Mouse (Mus musculus) skeletal muscle tissue, adult 2 months (tissue): Measurements from ENCODE around the gene Gm20388.

ENCODE experiments used
- DNase-seq: peaks from one replicate; pipeline ENCODE4 v3.0.0-alpha.2; 2012; ENCODE audit warnings: low read depth, low spot score

Gm20388 gene

DNA sequence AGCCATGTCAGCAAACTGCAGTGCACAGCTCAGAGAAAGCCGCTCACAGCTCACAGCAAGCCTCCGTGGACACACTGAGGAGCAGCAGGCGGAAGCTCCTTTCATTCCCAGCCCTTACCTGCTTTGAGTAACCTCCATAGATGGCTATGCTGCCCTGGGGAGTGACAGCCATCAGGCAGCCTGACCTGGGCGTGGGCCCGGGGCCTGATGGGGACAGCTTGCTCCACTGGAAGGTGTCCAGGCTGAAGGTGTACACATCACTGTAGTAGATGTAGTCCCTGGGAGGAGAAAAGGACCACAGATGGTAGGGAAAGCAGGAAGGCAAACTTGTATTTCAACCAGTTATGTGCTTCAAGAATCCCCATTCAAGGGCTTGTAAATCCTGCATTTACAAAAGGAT is 1894.2 kb downstream of the Gm20388 start:
- no peak for DNase-seq

DNA sequence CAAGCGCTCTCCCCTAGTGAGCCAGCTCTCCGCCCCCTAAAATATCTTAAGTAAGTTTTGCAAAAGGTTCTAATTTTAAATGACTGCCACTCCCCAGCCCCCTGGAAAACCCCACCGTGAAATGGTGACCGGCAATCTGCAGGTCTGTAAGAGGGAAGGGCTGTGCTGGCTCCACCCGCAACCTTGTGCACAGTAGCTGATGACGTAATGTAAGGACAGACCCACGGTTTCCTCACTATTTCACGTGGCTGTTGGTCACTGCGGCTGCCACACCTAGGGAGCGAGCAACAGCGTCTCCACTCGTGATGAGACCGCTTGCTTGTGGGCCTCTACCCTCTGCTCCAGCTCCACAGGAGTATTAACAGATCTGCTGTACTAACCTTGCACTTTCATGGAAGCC is 1895.5 kb downstream of the Gm20388 start:
- no peak for DNase-seq

DNA sequence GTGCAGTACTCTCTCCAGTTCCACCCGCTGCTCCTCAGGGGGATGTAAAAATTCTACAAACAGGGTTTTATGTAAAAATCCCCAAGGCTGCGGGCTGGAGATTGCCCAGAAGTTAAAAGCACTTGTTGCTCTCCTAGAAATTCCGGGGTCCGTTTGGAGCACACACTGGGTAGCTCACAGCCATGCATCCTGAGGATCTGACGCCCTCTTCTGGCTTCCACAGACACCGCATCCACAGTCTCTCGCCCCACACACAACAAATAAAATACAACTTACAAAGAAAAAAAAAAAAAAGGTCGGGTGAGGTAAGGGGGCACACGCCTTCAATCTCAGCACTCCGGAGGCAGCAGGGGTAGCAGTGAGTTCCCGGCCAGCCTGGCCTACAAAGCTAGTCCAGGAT is 1897.4 kb downstream of the Gm20388 start:
- DNase-seq = no peak

DNA sequence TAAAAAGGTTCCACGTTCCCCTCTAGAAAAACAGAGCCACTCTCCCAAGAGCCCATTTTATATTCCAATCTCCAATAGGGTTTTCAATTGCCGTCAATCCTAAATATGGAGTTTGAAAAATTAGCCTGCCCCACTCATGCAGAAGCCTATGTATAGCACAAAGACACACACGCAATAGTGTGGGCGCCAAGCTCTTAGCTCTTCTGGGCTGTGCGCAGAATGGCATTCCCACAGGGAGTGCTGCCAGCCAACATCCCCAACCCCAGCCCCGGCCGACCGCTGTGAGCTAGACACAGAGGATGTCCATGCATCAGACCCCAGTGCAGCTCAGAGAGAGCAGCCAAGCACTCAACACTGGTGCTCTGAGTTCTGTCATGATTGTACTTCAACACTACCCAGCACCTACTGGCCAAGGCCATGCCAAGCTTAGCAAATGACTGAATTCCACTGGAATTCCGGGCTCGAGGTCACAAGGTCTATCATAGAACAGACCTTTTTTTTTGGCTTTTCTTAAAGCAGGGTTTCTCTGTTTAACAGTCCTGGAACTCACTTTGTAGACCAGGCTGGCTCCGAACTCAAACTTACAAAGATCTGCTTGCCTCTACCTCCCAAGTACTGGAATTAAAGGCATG is 1899.0 kb downstream of the Gm20388 start:
- DNase-seq = no peak

DNA sequence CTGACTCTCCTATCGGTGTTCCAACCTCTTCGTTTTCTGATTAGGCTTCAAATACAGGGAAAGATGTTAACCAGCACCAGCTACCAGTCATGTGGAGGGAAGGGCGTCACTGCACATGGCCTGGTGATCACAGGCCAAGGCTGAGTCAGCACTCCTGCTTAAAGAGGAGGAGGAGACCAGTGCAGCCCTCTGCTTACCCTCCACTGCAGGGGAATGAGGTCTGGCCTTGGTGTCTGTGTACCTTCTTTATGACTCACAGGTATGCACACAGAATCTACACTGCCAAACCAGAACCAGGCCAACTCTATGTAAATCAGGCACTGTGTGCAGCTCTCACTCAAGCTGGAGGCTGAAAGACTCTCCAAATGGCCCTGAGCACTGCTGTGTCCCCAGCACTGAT is 1900.9 kb downstream of the Gm20388 start:
- no peak for DNase-seq

DNA sequence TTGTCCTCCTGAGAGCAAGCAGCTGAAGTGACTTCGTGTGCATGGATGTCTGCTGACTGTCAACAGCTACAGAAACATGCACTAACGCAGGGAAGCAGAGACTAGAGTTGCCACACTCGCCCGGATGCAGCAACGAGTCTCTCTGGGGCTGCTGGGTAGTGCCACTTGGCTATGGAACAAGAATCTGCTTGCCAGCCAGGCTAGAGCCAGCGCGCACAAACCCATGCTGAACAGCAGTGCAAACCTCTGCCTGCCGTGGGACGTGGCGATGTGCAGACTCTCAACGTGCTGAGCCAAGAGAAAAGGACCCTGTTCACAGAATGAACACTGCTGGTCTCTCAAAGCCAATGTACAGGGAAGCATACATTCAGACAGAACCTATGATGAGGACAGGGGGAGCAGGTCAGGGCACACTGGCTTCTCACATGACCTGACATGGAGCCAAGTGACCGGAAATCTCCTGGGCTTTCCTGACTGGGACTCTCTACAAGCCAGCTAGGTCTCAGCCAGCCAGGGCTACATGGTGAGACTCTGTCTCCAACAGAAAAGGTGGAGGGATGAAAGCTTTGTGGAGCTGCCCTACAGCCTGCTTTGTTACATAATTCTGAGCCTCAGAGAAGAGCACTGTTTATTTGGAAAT is 1901.4 kb downstream of the Gm20388 start:
- DNase-seq = no peak

DNA sequence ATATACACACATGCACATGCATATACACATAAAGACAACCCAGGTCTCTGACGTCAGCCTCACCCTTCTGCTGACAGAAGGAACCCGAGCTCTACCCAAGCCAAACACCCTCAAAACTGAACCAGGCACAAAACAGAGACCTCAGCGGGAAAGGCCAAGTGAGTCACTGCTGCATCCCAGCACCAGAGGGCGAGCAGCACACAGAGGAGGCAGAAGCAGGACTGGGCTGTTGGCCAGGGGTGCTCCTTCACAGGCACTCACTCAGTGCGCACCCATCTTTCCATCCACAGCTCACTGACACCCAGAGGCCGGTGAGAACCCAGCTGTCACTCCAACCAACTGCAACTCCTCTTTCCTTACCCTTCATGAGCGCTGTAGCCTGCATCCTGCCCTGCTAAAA is 1907.6 kb downstream of the Gm20388 start:
- DNase-seq = no peak

DNA sequence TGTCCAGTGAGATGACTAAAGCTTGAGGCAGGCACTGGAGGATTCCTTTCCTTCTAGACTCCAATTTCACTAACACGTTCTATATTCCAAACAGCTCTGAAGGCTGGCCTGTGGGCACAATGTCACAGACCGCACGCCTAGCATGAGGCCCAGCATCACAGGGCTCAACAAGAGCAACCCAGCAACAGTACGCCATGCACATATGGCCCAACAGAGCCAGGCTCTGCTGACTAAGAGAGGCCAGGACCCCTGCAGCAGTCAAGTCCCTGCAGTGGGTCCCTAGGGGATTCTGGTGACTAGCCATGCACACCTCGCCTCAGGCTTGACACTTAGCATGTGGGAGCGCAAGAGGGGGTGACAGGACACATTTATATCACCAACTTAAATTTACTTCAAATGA is 1910.2 kb downstream of the Gm20388 start:
- DNase-seq = no peak

DNA sequence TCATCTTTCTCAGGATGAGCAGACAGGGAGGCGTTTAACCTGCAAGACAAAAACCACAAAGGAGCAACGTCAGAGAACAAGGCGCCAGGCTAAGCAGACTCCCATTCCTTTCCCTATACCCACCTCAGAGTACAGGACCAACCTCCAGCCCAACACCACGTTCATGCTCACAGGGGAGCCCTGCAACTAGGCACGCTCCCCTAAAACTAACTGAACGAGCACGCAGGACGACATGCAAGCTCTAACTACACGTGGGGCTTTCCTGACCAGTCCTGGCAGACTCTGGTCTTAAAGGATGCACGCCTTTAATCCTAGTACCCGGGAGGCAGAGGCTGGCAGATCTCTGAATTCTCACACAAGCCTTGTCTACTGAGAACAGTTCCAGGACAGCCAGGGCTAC is 1910.7 kb downstream of the Gm20388 start:
- no peak for DNase-seq

DNA sequence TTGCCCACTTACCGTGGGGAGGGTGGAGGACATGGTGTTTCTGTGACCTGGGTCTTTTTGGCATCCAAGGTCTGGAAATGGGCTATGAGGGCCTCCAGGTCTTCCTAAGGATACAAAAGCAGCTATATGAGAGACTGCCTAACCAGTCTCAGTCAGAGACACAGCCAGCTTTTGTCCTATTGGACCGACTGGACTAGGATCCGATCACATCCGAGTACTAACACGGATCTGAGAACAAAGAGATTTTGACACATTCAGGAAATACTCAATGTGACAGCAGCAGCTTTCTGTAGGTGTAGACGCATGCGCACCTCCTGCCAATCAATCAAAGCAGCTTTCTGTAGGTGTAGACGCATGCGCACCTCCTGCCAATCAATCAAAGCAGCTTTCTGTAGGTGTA is 1911.1 kb downstream of the Gm20388 start:
- DNase-seq = no peak

DNA sequence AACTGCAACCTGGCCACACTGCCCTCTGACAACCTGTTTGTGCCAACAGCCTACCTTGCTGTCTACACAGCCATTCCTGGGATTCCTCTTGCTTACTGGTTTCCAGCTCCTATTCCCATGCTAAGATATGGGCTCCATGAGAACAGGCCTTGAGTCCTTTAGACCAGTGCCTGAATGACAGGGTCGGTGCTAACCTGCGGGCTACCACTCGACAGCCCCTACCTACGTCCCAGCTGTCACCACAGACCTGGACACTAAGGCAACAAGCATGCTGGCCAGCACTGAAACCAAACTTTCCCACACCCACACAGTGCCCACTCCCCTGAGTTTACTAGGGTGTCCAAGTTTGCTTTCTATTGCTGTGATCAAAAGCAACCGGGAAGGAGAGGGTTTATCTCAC is 1917.1 kb downstream of the Gm20388 start:
- DNase-seq = no peak

DNA sequence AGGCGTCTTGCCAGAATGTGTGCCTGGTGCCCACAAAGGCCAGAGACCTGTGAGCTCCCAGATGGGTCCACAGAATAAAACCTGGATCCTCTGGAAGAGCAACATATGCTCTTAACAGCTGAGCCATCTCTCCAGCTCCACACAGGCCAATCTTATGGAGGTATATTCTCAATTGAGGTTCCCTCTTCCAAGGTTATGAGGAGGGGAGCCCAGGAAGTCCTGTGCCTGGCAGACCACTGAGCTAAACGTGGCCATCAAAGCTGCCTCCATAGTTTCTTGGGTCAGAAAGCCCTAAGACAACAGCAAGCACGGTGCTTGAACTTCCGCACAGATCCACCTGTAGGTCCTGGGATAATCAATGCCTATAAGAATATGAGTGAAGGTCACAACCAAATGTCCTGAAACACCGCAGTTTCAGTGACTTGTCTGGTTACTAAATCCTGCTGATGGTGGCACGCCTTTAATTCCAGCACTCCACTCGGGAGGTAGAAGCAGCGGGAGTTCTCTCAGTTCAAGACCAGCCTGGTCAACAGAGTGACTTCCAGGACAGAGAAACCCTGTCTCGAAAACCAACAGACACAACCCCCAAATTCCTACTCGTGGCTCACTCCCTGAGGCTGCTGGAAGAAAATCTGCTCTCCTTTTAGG is 1917.9 kb downstream of the Gm20388 start:
- no peak for DNase-seq

DNA sequence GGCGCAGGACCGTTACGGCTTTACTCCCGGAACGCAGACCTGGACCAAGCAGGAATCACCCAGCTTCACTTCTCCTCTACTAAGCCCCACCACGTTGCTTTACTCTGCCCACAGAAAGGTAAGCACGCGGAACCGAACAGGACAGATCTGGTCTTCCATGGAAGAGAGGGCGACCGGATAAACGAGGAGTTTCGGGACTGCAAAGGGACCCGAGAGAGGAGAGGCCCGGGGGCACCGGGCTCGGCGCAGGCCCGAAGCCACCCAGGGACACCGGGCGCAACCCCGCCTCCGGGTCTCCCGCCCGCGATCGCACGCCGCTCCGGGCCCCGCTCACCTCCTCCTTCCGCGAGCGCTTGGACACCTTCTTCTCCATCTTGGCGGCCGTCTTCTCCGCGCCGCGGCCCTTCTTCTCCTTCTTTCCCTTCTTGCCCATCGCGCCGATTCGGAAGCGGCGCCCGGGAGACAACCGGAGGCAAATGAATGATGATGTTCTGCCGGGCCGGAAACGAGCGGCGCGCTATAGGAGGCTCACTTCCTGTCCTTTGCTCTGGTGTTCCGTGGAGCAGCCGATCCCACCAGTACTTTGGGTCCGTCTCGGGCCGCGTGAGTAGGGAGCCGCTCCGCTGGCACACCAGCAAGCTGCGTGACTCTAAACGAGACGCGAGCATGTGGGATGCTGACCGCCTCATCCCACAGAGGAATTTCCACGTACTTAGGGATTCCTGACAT is 1918.6 kb downstream of the Gm20388 start, which contains the start of gene Klhdc4:
Klhdc4 (minus strand) TSS at position 522 of the 729 bp plus-strand sequence.
- DNase-seq = peak; percentile 79

DNA sequence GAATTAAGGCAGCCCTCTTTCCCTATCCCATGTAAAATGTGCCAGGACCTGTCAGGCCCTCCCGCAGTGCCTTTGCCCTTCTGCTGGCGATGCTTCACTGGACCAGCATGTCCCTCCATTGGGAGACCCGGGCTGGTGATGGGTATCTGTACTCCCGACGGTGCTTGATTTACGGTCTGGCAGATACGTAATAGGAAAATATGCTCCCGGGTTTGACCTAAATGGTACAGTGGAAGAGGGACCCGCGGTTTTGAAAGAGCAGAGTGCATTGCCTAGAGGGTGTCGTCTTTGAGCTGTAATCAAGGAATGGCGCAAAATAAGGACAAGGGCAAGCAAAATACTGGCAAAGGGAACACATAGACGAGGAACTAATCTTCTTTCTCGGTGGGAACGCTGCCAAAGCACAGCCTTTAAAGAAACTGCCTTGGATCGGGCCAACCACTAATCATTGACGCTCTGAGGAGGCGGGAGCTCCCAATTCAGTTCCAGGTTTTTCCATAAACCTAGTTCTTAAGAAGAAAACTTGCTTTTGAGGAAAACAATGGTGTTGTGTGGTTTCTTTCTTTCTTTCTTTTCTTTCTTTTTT is 1919.2 kb downstream of the Gm20388 start:
- no peak for DNase-seq

DNA sequence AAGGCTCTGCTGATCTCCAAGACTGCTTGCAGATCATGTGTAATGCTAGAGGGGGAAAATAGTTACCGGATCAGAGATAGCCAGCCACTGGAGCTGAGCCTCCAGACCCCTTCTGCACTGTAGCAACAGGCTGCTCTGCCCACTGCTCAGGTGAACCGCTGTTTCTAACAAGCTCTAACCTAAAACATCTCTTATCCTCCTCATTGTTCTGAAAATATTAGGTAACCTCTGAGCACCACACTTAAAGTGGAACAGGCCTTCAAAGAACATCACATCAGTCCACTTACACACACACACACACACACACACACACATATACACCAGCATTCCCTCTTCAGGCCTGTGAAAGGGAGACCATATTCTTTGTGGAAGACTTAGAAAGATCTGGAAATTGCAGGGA is 1921.4 kb downstream of the Gm20388 start:
- no peak for DNase-seq

DNA sequence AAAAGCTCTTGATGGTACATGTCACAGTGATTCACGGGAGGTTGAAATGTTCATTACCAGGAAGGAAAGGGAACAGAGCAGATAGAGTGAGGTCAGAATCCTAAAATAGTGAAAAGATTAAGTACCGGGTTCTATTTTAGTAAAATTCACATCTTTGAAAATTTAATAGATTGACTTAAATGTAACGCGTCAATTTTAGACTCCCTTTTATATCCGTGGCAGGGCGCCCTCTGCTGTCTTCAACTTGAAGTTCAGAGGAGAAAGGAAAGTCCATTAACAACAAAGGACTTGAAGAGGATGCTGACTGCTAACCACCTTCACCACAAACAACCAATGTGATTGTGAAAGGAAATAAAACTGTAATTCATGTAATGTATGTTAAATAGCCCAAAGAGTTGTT is 1921.9 kb downstream of the Gm20388 start:
- DNase-seq = peak; percentile 42

DNA sequence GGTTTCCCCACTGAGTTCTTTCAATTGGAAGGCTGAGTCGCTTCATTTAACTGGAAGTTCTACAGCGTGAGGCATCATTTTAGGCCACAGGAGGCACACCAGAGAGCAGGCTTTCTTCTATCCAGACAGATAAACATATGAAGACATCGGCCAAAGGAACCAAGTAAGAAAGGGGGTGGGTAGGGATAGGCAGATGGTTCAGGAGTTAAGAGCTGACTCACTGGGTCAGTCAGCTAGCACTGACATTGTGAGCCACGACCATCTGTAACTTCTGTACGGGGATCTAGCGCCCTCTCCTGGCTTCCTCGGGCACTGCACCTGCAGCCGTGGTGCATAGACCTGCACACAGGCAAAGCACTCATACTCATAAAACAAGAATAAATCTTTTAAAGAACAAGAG is 1930.6 kb downstream of the Gm20388 start:
- DNase-seq = no peak

DNA sequence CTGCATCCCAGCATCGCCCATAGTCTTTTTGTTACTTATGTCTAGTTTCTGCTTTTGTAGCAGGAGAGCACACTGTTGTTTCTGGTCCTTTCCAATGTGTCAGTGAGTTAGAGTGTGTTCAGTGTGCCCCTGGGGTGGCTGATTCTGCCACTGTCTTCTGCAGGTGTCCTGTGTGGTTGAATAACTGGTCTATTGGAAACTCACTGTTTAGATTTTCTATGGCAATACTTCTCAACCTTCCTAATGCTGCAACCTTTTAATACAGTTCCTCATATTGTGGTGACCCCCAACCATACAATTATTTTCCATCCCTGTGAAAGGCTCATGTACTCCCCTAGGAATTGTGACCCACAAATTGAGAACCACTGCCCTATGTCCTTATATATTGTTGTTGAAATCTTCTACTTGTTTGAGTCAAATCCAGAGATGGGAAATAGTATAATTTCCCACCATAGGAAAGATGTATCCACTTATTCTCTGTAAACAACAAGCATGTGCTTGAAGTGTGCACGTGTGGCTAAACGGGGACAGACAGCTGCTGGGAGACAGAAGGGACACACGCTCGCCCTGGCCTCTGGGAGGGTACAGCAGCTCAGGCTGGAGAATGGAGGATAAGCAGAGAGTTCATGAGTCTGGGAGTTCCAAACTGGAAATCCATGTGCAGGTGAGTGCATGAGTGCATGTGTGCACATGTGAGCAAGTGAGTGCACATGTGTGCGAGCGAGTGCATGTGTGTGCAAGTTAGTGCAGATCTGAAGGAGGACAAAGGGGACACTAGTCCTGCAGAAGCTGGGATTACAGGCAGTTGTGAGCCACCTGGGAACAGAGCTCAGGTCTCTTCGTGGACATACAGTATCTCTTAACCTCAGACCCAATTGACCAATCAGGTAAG is 1931.7 kb downstream of the Gm20388 start:
- DNase-seq = no peak

DNA sequence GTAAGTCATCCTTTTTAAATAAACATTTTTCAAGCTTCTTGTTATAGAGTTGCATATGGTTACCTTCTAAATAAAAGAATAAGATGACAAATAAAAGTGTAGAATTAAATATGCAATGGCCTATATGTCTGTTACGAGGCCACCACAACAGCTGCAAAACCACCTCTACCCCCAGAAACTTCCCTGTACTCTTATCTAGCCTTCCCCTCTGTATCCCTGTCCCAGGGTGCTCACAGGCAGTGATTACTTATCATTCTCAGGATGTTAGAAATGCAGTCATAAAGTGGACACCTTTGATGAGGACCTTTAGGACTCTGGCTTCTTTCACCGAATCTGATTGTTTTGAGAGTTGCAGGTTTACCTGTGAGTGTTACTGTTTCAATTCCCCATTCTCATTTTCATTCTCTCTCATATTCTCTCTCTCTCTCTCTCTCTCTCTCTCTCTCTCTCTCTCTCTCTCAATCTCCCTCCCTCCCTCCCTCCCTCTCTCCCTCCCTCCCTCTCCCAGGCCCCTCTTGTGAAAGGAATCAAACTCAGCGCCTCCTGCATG is 1932.6 kb downstream of the Gm20388 start:
- DNase-seq = no peak

DNA sequence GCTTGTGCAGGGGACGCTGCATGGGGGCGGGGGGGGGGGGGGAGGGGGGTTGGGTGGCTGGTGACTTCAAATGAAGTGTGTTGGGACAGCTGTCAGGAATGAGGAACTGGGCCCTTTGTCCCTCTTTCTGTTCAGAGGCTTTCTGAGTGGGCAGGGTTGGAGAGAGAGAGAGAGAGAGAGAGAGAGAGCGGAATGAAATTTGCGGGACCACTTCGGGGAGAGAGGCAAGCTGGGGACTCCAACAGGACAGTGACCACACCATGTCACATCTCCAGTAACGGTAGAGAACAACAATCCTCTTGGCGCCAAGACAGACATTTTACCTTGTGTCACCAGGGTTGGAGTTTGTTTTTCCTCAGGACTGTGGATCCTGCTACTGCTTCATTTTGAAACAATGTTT is 1934.1 kb downstream of the Gm20388 start:
- no peak for DNase-seq

DNA sequence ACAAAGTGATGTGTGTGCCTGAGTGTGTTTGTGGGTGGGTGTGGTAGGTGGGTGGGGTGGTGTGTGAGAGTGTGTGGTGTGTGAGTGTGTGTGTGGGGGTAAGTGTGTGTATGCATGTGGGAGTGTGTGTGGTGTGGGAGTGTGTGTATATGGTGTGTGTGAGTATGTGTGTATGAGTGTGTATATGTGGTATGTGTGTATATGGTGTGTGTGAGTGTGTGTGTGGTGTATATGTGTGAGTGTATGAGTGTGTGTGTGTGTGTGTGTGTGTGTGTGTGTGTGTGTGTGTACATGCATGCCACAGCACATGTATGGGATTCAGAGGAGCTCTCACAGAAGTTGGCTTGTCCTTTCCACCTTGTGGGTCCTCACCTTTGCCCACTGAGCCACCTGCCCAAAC is 1936.2 kb downstream of the Gm20388 start:
- DNase-seq = no peak
